Mouse (Mus musculus) bone marrow, adult 2 months (tissue): ENCODE results near the gene Prepl.

Source experiments
- CTCF ChIP-seq: fragments of 200-500 bp; IDR thresholded peaks from 2 replicates; pipeline ENCODE4 v1.5.1; 2011; ENCODE audit warnings: low read length, control low read depth; ENCODE audit not compliant: control insufficient read depth, insufficient read depth
- POLR2A ChIP-seq: fragments of 200-500 bp; IDR thresholded peaks from 2 replicates; pipeline ENCODE4 v1.6.1; 2011; ENCODE audit warnings: low read depth, mild to moderate bottlenecking, control low read depth, low read length, borderline replicate concordance; ENCODE audit not compliant: control insufficient read depth

DNA sequence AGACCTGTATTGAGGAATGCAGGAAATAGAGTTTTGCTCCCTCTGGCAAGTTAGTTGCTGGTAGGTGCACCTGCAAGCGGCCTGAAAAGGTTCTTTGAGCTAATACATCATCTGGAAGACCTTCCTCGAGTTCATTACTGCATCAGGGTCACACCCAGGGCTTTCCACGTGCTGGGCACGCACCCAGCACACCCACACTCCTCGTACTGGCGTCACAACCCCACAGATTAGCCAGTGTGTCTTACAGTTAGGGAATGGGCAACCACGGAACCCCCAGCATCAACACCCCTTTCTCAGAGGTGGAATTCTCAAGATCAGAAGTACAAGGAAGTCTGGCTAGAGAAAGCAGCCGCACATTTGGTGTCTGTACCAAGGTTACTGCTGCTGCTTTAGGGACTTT lies 65.8 kb downstream of the Prepl start:
- TF ChIP-seq CTCF (no peak), POLR2A (no peak)
